Mouse (Mus musculus) MEL (cell line): Measurements from ENCODE around the gene Gm11563. TPM values are rescaled to one million over a fixed set of nuclear protein-coding genes. Genes with fewer than 3 reads are reported as not detected.

Source experiments
- DNase-seq: peaks from one replicate; pipeline ENCODE4 v3.0.0; 2011; ENCODE audit warnings: low read depth, low spot score
- H3K27ac ChIP-seq: 2 replicates; pipeline ENCODE4 v1.5.1; 2012; ENCODE audit warnings: low read depth, mild to moderate bottlenecking, control low read depth, low read length, moderate library complexity; ENCODE audit not compliant: control insufficient read depth
- H3K27me3 ChIP-seq, 2 experiments: fragments of 150-350 bp in 1 of 2; sonication (generic) in 1 of 2; 2 replicates each; pipeline ENCODE4 v1.6.1; 2012; ENCODE audit warnings: low read length in 2 of 2, mild to moderate bottlenecking in 2 of 2, improper control_type of control experiment in 1 of 2, moderate library complexity in 1 of 2; ENCODE audit not compliant: insufficient read depth in 2 of 2, control insufficient read depth in 1 of 2
- H3K36me3 ChIP-seq, 2 experiments: 2 replicates each; pipeline ENCODE4 v1.6.1; 2012 to 2014; ENCODE audit warnings: low read length in 2 of 2, improper control_type of control experiment in 1 of 2, inconsistent platforms in 1 of 2, mild to moderate bottlenecking in 1 of 2; ENCODE audit not compliant: insufficient read depth in 2 of 2, control insufficient read depth in 1 of 2
- H3K4me1 ChIP-seq, 2 experiments: fragments of 150-350 bp in 1 of 2; sonication (generic) in 1 of 2; 2 replicates each; pipeline ENCODE4 v1.6.1; 2012; ENCODE audit warnings: low read length in 2 of 2, improper control_type of control experiment in 1 of 2, mild to moderate bottlenecking in 1 of 2; ENCODE audit not compliant: insufficient read depth in 2 of 2, control insufficient read depth in 1 of 2
- H3K4me3 ChIP-seq, 2 experiments: fragments of 150-350 bp in 1 of 2; sonication (generic) in 1 of 2; 2 replicates each; pipeline ENCODE4 v1.5.1; 2012; ENCODE audit warnings: low read depth in 2 of 2, low read length in 2 of 2, mild to moderate bottlenecking in 2 of 2, moderate library complexity in 2 of 2, control low read depth in 1 of 2, improper control_type of control experiment in 1 of 2; ENCODE audit not compliant: control insufficient read depth in 1 of 2, insufficient read depth in 1 of 2
- H3K79me2 ChIP-seq: 2 replicates; pipeline ENCODE4 v1.6.1; 2012; ENCODE audit warnings: mild to moderate bottlenecking, low read length, moderate library complexity; ENCODE audit not compliant: control insufficient read depth, poor library complexity, insufficient read depth
- H3K9ac ChIP-seq: 2 replicates; pipeline ENCODE4 v1.6.1; 2012; ENCODE audit warnings: low read depth, mild to moderate bottlenecking, control low read depth, low read length, moderate library complexity; ENCODE audit not compliant: control insufficient read depth, poor library complexity, severe bottlenecking
- H3K9me3 ChIP-seq: fragments of 150-350 bp; sonication (generic); replicated peaks from 2 replicates; pipeline ENCODE4 v1.6.1; 2012; ENCODE audit warnings: mild to moderate bottlenecking, low read length, improper control_type of control experiment, moderate library complexity; ENCODE audit not compliant: insufficient read depth
- BHLHE40 ChIP-seq: IDR thresholded peaks from 2 replicates; pipeline ENCODE4 v1.6.1; 2012; ENCODE audit warnings: low read depth, mild to moderate bottlenecking, inconsistent platforms, low read length, improper control_type of control experiment, borderline replicate concordance
- E2F4 ChIP-seq: IDR thresholded peaks from 2 replicates; pipeline ENCODE4 v1.6.1; 2011; ENCODE audit warnings: low read depth, low read length, improper control_type of control experiment, borderline replicate concordance
- ELF1 ChIP-seq: IDR thresholded peaks from 2 replicates; pipeline ENCODE4 v1.6.1; 2014; ENCODE audit warnings: low read depth, mild to moderate bottlenecking, inconsistent platforms, low read length, improper control_type of control experiment, moderate library complexity
- EP300 ChIP-seq, 2 experiments: IDR thresholded peaks; 2 replicates each; pipeline ENCODE4 v1.6.1; 2011; ENCODE audit warnings: improper control_type of control experiment in 2 of 2, low read length in 2 of 2, low read depth in 1 of 2, mild to moderate bottlenecking in 1 of 2
- GABPA ChIP-seq: IDR thresholded peaks from 2 replicates; pipeline ENCODE4 v1.6.1; 2012; ENCODE audit warnings: low read depth, mild to moderate bottlenecking, inconsistent platforms, low read length, improper control_type of control experiment, moderate library complexity
- KAT2A ChIP-seq: conservative IDR thresholded peaks from 2 replicates; pipeline ENCODE4 v1.6.1; 2012; ENCODE audit warnings: low read depth, low read length, improper control_type of control experiment, inconsistent platforms
- MAFK ChIP-seq: IDR thresholded peaks from 2 replicates; pipeline ENCODE4 v1.6.1; 2011; ENCODE audit warnings: low read depth, mild to moderate bottlenecking, low read length, improper control_type of control experiment, borderline replicate concordance
- MAZ ChIP-seq: IDR thresholded peaks from 2 replicates; pipeline ENCODE4 v1.6.1; 2012; ENCODE audit warnings: low read depth, mild to moderate bottlenecking, inconsistent platforms, low read length, improper control_type of control experiment
- MXI1 ChIP-seq: IDR thresholded peaks from 2 replicates; pipeline ENCODE4 v1.6.1; 2011; ENCODE audit warnings: mild to moderate bottlenecking, low read depth, low read length, improper control_type of control experiment
- MYC ChIP-seq: IDR thresholded peaks from 2 replicates; pipeline ENCODE4 v1.6.1; 2011; ENCODE audit warnings: low read depth, mild to moderate bottlenecking, low read length, improper control_type of control experiment, moderate library complexity
- NELFE ChIP-seq: IDR thresholded peaks from 2 replicates; pipeline ENCODE4 v1.6.1; 2011; ENCODE audit warnings: low read depth, low read length, improper control_type of control experiment
- NRF1 ChIP-seq: IDR thresholded peaks from 2 replicates; pipeline ENCODE4 v1.6.1; 2014; ENCODE audit warnings: low read depth, mild to moderate bottlenecking, inconsistent platforms, low read length, improper control_type of control experiment, moderate library complexity; ENCODE audit not compliant: poor library complexity, insufficient read depth, severe bottlenecking
- POLR2AphosphoS2 ChIP-seq: IDR thresholded peaks from 2 replicates; pipeline ENCODE4 v1.6.1; 2011; ENCODE audit warnings: low read length, improper control_type of control experiment
- POLR2AphosphoS5 ChIP-seq: IDR thresholded peaks from 2 replicates; pipeline ENCODE4 v1.6.1; 2012; ENCODE audit warnings: low read depth, borderline replicate concordance, mild to moderate bottlenecking, inconsistent platforms, low read length, moderate library complexity, mixed read lengths
- RCOR1 ChIP-seq: IDR thresholded peaks from 2 replicates; pipeline ENCODE4 v1.6.1; 2012; ENCODE audit warnings: low read depth, mild to moderate bottlenecking, inconsistent platforms, low read length, improper control_type of control experiment
- TAL1 ChIP-seq: IDR thresholded peaks from 2 replicates; pipeline ENCODE4 v1.6.1; 2012; ENCODE audit warnings: mild to moderate bottlenecking, inconsistent platforms, low read length, moderate library complexity, mixed read lengths
- TCF12 ChIP-seq: IDR thresholded peaks from 2 replicates; pipeline ENCODE4 v1.6.1; 2014; ENCODE audit warnings: low read depth, mild to moderate bottlenecking, inconsistent platforms, low read length, improper control_type of control experiment, moderate library complexity
- UBTF ChIP-seq: IDR thresholded peaks from 2 replicates; pipeline ENCODE4 v1.6.1; 2012; ENCODE audit warnings: low read depth, mild to moderate bottlenecking, inconsistent platforms, low read length, improper control_type of control experiment, moderate library complexity, borderline replicate concordance; ENCODE audit not compliant: insufficient read depth
- USF1 ChIP-seq: IDR thresholded peaks from 2 replicates; pipeline ENCODE4 v1.6.1; 2014; ENCODE audit warnings: low read depth, mild to moderate bottlenecking, inconsistent platforms, low read length, improper control_type of control experiment, moderate library complexity
- USF2 ChIP-seq, 2 experiments: IDR thresholded peaks; 2 replicates each; pipeline ENCODE4 v1.6.1; 2011 to 2012; ENCODE audit warnings: improper control_type of control experiment in 2 of 2, low read length in 2 of 2, borderline replicate concordance in 1 of 2, inconsistent platforms in 1 of 2, low read depth in 1 of 2, mild to moderate bottlenecking in 1 of 2; ENCODE audit not compliant: insufficient read depth in 1 of 2
- ZNF384 ChIP-seq: IDR thresholded peaks from 2 replicates; pipeline ENCODE4 v1.6.1; 2012; ENCODE audit warnings: low read depth, mild to moderate bottlenecking, inconsistent platforms, low read length, improper control_type of control experiment
- polyA plus RNA-seq, 2 experiments: library from polyadenylated mRNA; stranded (reverse) in 1 of 2; unstranded in 1 of 2; fragments of >175 nt in 1 of 2; fragments of >200 nt in 1 of 2; gene quantifications; 2 replicates each; pipeline versions ENCODE4 v1.2.1 to v1.2.4; 2012; ENCODE audit warnings: low replicate concordance in 2 of 2, low read depth in 1 of 2; ENCODE audit not compliant: insufficient read length in 2 of 2, insufficient read depth in 1 of 2, missing spikeins in 1 of 2
- total RNA-seq: library from RNA; depleted of rRNA; stranded (reverse); fragments of 300-350 nt; gene quantifications from 2 replicates; pipeline ENCODE4 v1.2.3, GENCODE M21; 2012

The Gm11563 gene
- total and polyA plus RNA-seq, 3 experiments, result not detected

DNA sequence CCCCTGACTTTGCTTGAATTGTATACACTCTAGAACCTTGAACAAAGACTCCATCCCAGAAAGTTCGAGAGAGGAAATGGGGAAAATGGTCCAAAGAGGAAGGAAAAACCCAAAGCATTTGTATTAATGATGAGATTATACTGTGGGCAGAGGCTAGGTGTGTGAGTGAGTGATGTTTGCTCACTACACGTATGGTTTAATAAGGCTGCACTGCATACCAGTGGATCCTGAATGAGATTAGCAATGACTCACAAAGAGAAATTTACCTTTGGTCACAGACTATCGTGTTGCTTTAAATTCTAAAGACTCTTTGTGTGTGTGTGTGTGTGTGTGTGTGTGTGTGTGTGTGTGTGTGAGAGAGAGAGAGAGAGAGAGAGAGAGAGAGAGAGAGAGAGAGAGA, 27.9 kb downstream of the Gm11563 start:
- DNase-seq, result no peak
- Histone ChIP-seq H3K36me3 (no peaks in the 10 kb centered on the region), H3K4me3 (no peak overlapping the region), H3K9ac (no peak overlapping the region), H3K27ac (no peak overlapping the region), H3K9me3 (no peaks in the 10 kb centered on the region)
- TF ChIP-seq USF2 (IDR thresholded peaks at IDR 0.05; ENCODE audit: borderline replicate concordance in 1 of 2, insufficient read depth in 1 of 2, low read depth in 1 of 2, low read length in 2 of 2), result no peak
- TF ChIP-seq E2F4, result no peak
- TF ChIP-seq RCOR1, result no peak
- TF ChIP-seq GABPA, result no peak
- no peak for TF ChIP-seq POLR2AphosphoS2
- TF ChIP-seq MAZ, result no peak
- TF ChIP-seq UBTF, result no peak
- no peak for TF ChIP-seq TCF12
- TF ChIP-seq BHLHE40, result no peak
- TF ChIP-seq POLR2AphosphoS5, result no peak
- TF ChIP-seq ELF1, result no peak
- no peak for TF ChIP-seq KAT2A
- TF ChIP-seq NELFE, result no peak
- TF ChIP-seq NRF1, result no peak
- TF ChIP-seq MXI1, result no peak
- TF ChIP-seq TAL1, result no peak
- no peak for TF ChIP-seq USF1
- TF ChIP-seq, all 39 proteins: peak for 0
- no peaks in the 10 kb centered on the region for H3K27me3 ChIP-seq
- no peaks in the 10 kb centered on the region for H3K79me2 ChIP-seq
- H3K4me1 ChIP-seq, result no peaks in the 10 kb centered on the region

DNA sequence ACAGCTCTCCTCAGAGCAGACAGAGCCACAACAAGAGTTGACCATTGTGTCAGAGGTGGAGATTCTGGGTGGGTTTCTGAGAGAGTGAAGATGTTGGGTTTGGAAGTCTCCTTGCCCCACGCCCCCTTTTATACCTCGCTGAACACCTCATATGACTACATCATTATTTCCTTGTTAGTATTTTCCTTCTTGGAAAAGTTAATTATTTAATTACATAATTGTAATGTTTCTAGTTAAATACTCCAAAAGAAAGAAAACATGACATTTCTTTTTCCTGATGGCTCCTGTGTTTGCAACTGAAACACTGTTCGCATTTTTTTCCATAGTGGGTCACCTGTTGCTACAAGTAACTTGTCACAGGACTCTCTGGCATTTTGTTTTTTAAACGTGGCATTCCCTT, 30.6 kb downstream of the Gm11563 start, which contains the start of gene Krtap4-1:
Gene Krtap4-1, minus strand, starts transcription at position 101 of the 400 bp plus-strand sequence.
- Histone ChIP-seq H3K27me3 (0 out of 4 replicates have a peak, but pooled peaks cover 0 to 1% of the 10 kb centered on the region in 2 experiments), H3K36me3 (no peaks in the 10 kb centered on the region), H3K79me2 (no peaks in the 10 kb centered on the region), H3K4me1 (no peaks in the 10 kb centered on the region), H3K4me3 (no peak within 1 kb of the TSS), H3K27ac (no peak within 1 kb of the TSS), H3K9ac (no peak within 1 kb of the TSS), H3K9me3 (no peaks in the 10 kb centered on the region)
- DNase-seq, result no peak
- TF ChIP-seq MYC (no peak), EP300 (IDR thresholded peaks at IDR 0.05; ENCODE audit: low read depth in 1 of 2, low read length in 2 of 2) (no peak), UBTF (no peak), BHLHE40 (no peak), MAFK (no peak), TCF12 (no peak), ZNF384 (no peak)
